Comparison of ENCODE assay signal across 12 mouse cellular contexts in genomic region chr6:127717239-127718137, GRCm38 (mm10). TPM values are rescaled to one million over a fixed set of nuclear protein-coding genes. Genes with fewer than 3 reads are reported as not detected.
DNase-seq lines count a peak whose midpoint lies in the region; ATAC-seq lines count a peak whose summit lies in the region.
"Had no signal": no experiment of that assay in that cellular context is flagged by ENCODE, and none has a peak within 500 bp of the region (broad histone marks: within the 10 kb centered on the region; RNA-seq: fewer than 3 reads in every experiment).

No protein-coding gene starts in this region.

- no peak overlapping the region for H3K27ac ChIP-seq in kidney, embryonic 14.5 days (ENCODE audit: low read depth, low read length)
- H3K27ac ChIP-seq in embryonic facial prominence, embryonic 10.5 days (replicated peaks) = peak overlapping the region; percentile 63
- peak overlapping the region; percentile 73 for H3K27ac ChIP-seq in hindbrain, embryonic 13.5 days
- peak overlapping the region; percentile 15; the same call in 1 of the 2 replicates for H3K27ac ChIP-seq in midbrain, embryonic 16.5 days (ENCODE audit: low read length)
- H3K27ac ChIP-seq: embryonic facial prominence, embryonic 15.5 days; heart, embryonic 13.5 days had no signal

- no peaks in the 10 kb centered on the region for H3K9me3 ChIP-seq in kidney, embryonic 14.5 days (ENCODE audit: control insufficient read depth, low read length)
- H3K9me3 ChIP-seq in embryonic facial prominence, embryonic 10.5 days = no peaks in the 10 kb centered on the region
- no peaks in the 10 kb centered on the region for H3K9me3 ChIP-seq in hindbrain, embryonic 13.5 days
- no peaks in the 10 kb centered on the region for H3K9me3 ChIP-seq in midbrain, embryonic 16.5 days (replicated peaks; ENCODE audit: control insufficient read depth, low read length, poor library complexity, severe bottlenecking)
- H3K9me3 ChIP-seq: embryonic facial prominence, embryonic 15.5 days; heart, embryonic 13.5 days had no signal

- no peak for DNase-seq in kidney, adult 18-20 months
- DNase-seq in embryonic facial prominence, embryonic 10.5 days (ENCODE audit: low spot score) = no peak
- DNase-seq in spleen, postnatal 14 days (ENCODE audit: low spot score in 2 of 2) = no peak
- DNase-seq in ovary, postnatal 36 days (ENCODE audit: low spot score) = no peak
- DNase-seq in c-Kit-positive CD71-positive TER-119-positive erythroid progenitor cells, embryonic 14.5 days (ENCODE audit: low spot score) = no peak
- DNase-seq: adrenal gland, adult 2 months had no signal

- no peak overlapping the region for H3K4me3 ChIP-seq in kidney, embryonic 14.5 days (ENCODE audit: low read length)
- H3K4me3 ChIP-seq in embryonic facial prominence, embryonic 10.5 days = no peak overlapping the region
- H3K4me3 ChIP-seq in hindbrain, embryonic 13.5 days = no peak overlapping the region
- H3K4me3 ChIP-seq in midbrain, embryonic 16.5 days (ENCODE audit: low read depth, low read length) = no peak overlapping the region
- H3K4me3 ChIP-seq: embryonic facial prominence, embryonic 15.5 days; heart, embryonic 13.5 days had no signal

- ATAC-seq in kidney, embryonic 14.5 days (ENCODE audit: low FRiP score, low TSS enrichment) = peak; percentile 89
- peak; percentile 71 for ATAC-seq in hindbrain, embryonic 13.5 days (ENCODE audit: low FRiP score)
- peak; percentile 66 for ATAC-seq in midbrain, embryonic 16.5 days

- no peaks in the 10 kb centered on the region for H3K27me3 ChIP-seq in kidney, embryonic 14.5 days (ENCODE audit: control insufficient read depth, insufficient read depth, low read length)
- no peaks in the 10 kb centered on the region for H3K27me3 ChIP-seq in embryonic facial prominence, embryonic 10.5 days (replicated peaks; ENCODE audit: low read depth, poor library complexity, severe bottlenecking)
- H3K27me3 ChIP-seq in hindbrain, embryonic 13.5 days = no peaks in the 10 kb centered on the region
- H3K27me3 ChIP-seq in midbrain, embryonic 16.5 days (ENCODE audit: control insufficient read depth, insufficient read depth, low read depth, low read length) = no peaks in the 10 kb centered on the region
- H3K27me3 ChIP-seq: embryonic facial prominence, embryonic 15.5 days; heart, embryonic 13.5 days had no signal

- peak overlapping the region; percentile 6; the same call in 1 of the 2 replicates for H3K4me2 ChIP-seq in kidney, embryonic 14.5 days (replicated peaks; ENCODE audit: low read depth, low read length)
- peak overlapping the region; percentile 36 for H3K4me2 ChIP-seq in hindbrain, embryonic 13.5 days
- peak overlapping the region; percentile 46 for H3K4me2 ChIP-seq in midbrain, embryonic 16.5 days (ENCODE audit: low read length)
- H3K4me2 ChIP-seq: embryonic facial prominence, embryonic 15.5 days; heart, embryonic 13.5 days; liver, embryonic 11.5 days had no signal

- no peaks in the 10 kb centered on the region for H3K36me3 ChIP-seq in kidney, embryonic 14.5 days (ENCODE audit: control insufficient read depth, insufficient read depth, low read length)
- H3K36me3 ChIP-seq in embryonic facial prominence, embryonic 10.5 days (replicated peaks) = no peaks in the 10 kb centered on the region
- H3K36me3 ChIP-seq in hindbrain, embryonic 13.5 days = no peaks in the 10 kb centered on the region; the same call in 1 of the 2 replicates
- no peaks in the 10 kb centered on the region for H3K36me3 ChIP-seq in midbrain, embryonic 16.5 days (ENCODE audit: control insufficient read depth, insufficient read depth, low read length)
- H3K36me3 ChIP-seq: embryonic facial prominence, embryonic 15.5 days; heart, embryonic 13.5 days had no signal

- H3K9ac ChIP-seq in kidney, embryonic 14.5 days (ENCODE audit: low read depth, low read length) = no peak overlapping the region
- peak overlapping the region; percentile 2; the same call in 1 of the 2 replicates for H3K9ac ChIP-seq in hindbrain, embryonic 13.5 days
- peak overlapping the region; percentile 16; the same call in 1 of the 2 replicates for H3K9ac ChIP-seq in midbrain, embryonic 16.5 days (ENCODE audit: low read depth, low read length)
- H3K9ac ChIP-seq: embryonic facial prominence, embryonic 15.5 days; heart, embryonic 13.5 days had no signal

- WGBS in kidney, embryonic 14.5 days = 22% methylated on average over 21 of the region's 21 CpGs
- 70% methylated on average over 21 of the region's 21 CpGs for WGBS in embryonic facial prominence, embryonic 10.5 days
- 16% methylated on average over 21 of the region's 21 CpGs for WGBS in hindbrain, embryonic 13.5 days
- WGBS in midbrain, embryonic 16.5 days = 9% methylated on average over 20 of the region's 21 CpGs

- 0 out of 2 replicates have a peak, but pooled peaks cover 7% of the 10 kb centered on the region for H3K4me1 ChIP-seq in kidney, embryonic 14.5 days (ENCODE audit: control insufficient read depth, insufficient read depth, low read length)
- peaks cover 6% of the 10 kb centered on the region for H3K4me1 ChIP-seq in embryonic facial prominence, embryonic 10.5 days
- H3K4me1 ChIP-seq in hindbrain, embryonic 13.5 days (replicated peaks) = peaks cover 41% of the 10 kb centered on the region
- peaks cover 12% of the 10 kb centered on the region for H3K4me1 ChIP-seq in midbrain, embryonic 16.5 days (ENCODE audit: control insufficient read depth, insufficient read depth, low read length)

RNA-seq across cellular contexts. Expression of gene Prmt8, which starts 51.8 kb away (rescaled TPM):
- polyA plus RNA-seq in kidney, embryonic 14.5 days (2014; fragmentation: Nextera tagmentation; extraction: Ambion mirVana) = 0.16 TPM in 1 of 2 replicates, not detected in the other
- 3.9 and 7.9 TPM in 2 replicates for polyA plus RNA-seq in embryonic facial prominence, embryonic 10.5 days (2016; fragmentation: Nextera tagmentation; extraction: Ambion mirVana)
- polyA plus RNA-seq in hindbrain, embryonic 13.5 days (2015; fragmentation: Nextera tagmentation; extraction: Ambion mirVana) = 39.7 and 41.2 TPM in 2 replicates
- polyA plus RNA-seq in midbrain, embryonic 16.5 days (2015; fragmentation: Nextera tagmentation; extraction: Ambion mirVana) = 26.1 and 26.6 TPM in 2 replicates
- polyA plus RNA-seq: adrenal gland, adult 2 months had no signal
